Comparison of ENCODE assay signal across 18 mouse cellular contexts in the genomic region with DNA sequence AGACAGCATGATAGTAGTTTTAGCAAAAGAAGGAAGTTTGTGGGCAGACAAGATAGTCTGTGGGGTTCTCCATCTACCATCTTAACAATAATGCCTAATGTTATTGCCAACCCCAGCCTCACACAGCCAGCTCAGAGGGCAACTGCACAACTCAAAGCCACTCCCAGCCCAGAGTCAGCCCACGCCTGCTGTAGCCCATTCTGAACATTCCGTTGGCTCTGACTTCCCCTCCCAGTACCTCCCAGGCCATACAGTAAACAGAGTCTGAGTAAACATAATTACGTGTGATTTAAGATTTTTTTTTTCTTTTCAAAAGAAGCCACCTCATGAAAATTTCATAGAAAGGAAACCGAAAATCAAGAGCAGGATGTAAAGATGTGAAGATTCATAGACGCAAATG.
DNase-seq lines count a peak whose midpoint lies in the region; ATAC-seq and TF ChIP-seq lines count a peak whose summit lies in the region.
"Had no signal": no experiment of that assay in that cellular context is flagged by ENCODE, and none has a peak within 500 bp of the region (broad histone marks: within the 10 kb centered on the region; RNA-seq: fewer than 3 reads in every experiment).

No protein-coding gene starts in this region.

- WGBS in bone marrow, adult 2 months = 7% methylated on average over 5 of the region's 5 CpGs
- WGBS in midbrain, embryonic 11.5 days = 74% methylated on average over 5 of the region's 5 CpGs

- peaks cover 6% of the 10 kb centered on the region for H3K4me1 ChIP-seq in bone marrow, adult 2 months (ENCODE audit: control insufficient read depth, insufficient read depth, low read length)
- H3K4me1 ChIP-seq in midbrain, embryonic 11.5 days (ENCODE audit: control insufficient read depth, insufficient read depth, low read length) = peaks cover 6% of the 10 kb centered on the region

- DNase-seq in spleen, postnatal 36 days (ENCODE audit: low spot score in 2 of 2) = peak; percentile 40 to 45
- no peak for DNase-seq in spleen, adult 12 weeks (ENCODE audit: low spot score)
- DNase-seq in lung, postnatal 36 days = peak; percentile 65
- DNase-seq in midbrain, embryonic 11.5 days (ENCODE audit: low spot score, missing footprints) = no peak
- DNase-seq in gastrocnemius, postnatal 10 days = no peak
- DNase-seq in ovary, postnatal 10 days (ENCODE audit: low spot score) = no peak
- DNase-seq: adrenal gland, postnatal 14 days; cerebellum, postnatal 36 days; gastrocnemius, postnatal 14 days; kidney, adult 9 months had no signal

- TF ChIP-seq POLR2A in bone marrow, adult 2 months (IDR thresholded peaks at IDR 0.05; ENCODE audit: borderline replicate concordance, control insufficient read depth, low read depth, low read length) = no peak

- no peaks in the 10 kb centered on the region for H3K9me3 ChIP-seq in midbrain, embryonic 11.5 days (ENCODE audit: control insufficient read depth, low read length)
- H3K9me3 ChIP-seq: embryonic facial prominence, embryonic 15.5 days; limb, embryonic 15.5 days; midbrain, embryonic 13.5 days; stomach, embryonic 15.5 days had no signal

- ATAC-seq in neutrophil, adult 5-6 weeks (ENCODE audit: extremely low read depth, insufficient number of reproducible peaks, low FRiP score, poor library complexity, severe bottlenecking) = peak; percentile 30; the same call in 1 of the 2 replicates
- no peak for ATAC-seq in midbrain, embryonic 11.5 days (ENCODE audit: low FRiP score)
- ATAC-seq: forebrain, embryonic 14.5 days; midbrain, embryonic 13.5 days had no signal

- no peaks in the 10 kb centered on the region for H3K27me3 ChIP-seq in midbrain, embryonic 11.5 days (ENCODE audit: control insufficient read depth, insufficient read depth, low read length)
- H3K27me3 ChIP-seq: embryonic facial prominence, embryonic 15.5 days; limb, embryonic 15.5 days; midbrain, embryonic 13.5 days; stomach, embryonic 15.5 days had no signal

- peak overlapping the region; percentile 66; the same call in 1 of the 2 replicates for H3K27ac ChIP-seq in bone marrow, adult 2 months (ENCODE audit: control insufficient read depth, insufficient read depth, low read depth, low read length, poor library complexity)
- no peak overlapping the region for H3K27ac ChIP-seq in midbrain, embryonic 11.5 days (ENCODE audit: low read depth, low read length)
- H3K27ac ChIP-seq: embryonic facial prominence, embryonic 15.5 days; hindbrain, embryonic 14.5 days; limb, embryonic 15.5 days; midbrain, embryonic 13.5 days; stomach, embryonic 15.5 days had no signal

- no peak for TF ChIP-seq CTCF in bone marrow, adult 2 months (IDR thresholded peaks at IDR 0.05; ENCODE audit: control insufficient read depth, insufficient read depth, low read length)

- H3K4me2 ChIP-seq in midbrain, embryonic 11.5 days = no peak overlapping the region
- H3K4me2 ChIP-seq: embryonic facial prominence, embryonic 15.5 days; hindbrain, embryonic 14.5 days; limb, embryonic 15.5 days; midbrain, embryonic 13.5 days; stomach, embryonic 15.5 days had no signal

- H3K4me3 ChIP-seq in bone marrow, adult 2 months (replicated peaks; ENCODE audit: control insufficient read depth, low read depth, low read length) = no peak overlapping the region
- H3K4me3 ChIP-seq in midbrain, embryonic 11.5 days (ENCODE audit: low read depth, low read length) = no peak overlapping the region
- H3K4me3 ChIP-seq: embryonic facial prominence, embryonic 15.5 days; limb, embryonic 15.5 days; midbrain, embryonic 13.5 days; stomach, embryonic 15.5 days had no signal

- no peak overlapping the region for H3K9ac ChIP-seq in midbrain, embryonic 11.5 days (ENCODE audit: low read length)
- H3K9ac ChIP-seq: embryonic facial prominence, embryonic 15.5 days; hindbrain, embryonic 14.5 days; limb, embryonic 15.5 days; midbrain, embryonic 13.5 days; stomach, embryonic 15.5 days had no signal

- H3K36me3 ChIP-seq in midbrain, embryonic 11.5 days (ENCODE audit: control insufficient read depth, insufficient read depth, low read length) = no peaks in the 10 kb centered on the region
- H3K36me3 ChIP-seq: embryonic facial prominence, embryonic 15.5 days; limb, embryonic 15.5 days; midbrain, embryonic 13.5 days; stomach, embryonic 15.5 days had no signal

Comparison
In these comparisons a context has a peak if more than half of its experiments do, and no peak if none do; other contexts are left out.
1. DNase-seq: peak in spleen, postnatal 36 days (2 of 2) and lung, postnatal 36 days (single experiment); none in spleen, adult 12 weeks (single experiment), midbrain, embryonic 11.5 days (single experiment), gastrocnemius, postnatal 10 days (single experiment) and ovary, postnatal 10 days (single experiment).